Mouse (Mus musculus) gonadal fat pad, adult 2 months (tissue): ENCODE results near the gene Lrrc40. TPM values are rescaled to one million over a fixed set of nuclear protein-coding genes. Genes with fewer than 3 reads are reported as not detected.

Experiments used
- DNase-seq: peaks from one replicate; pipeline ENCODE4 v3.0.0-alpha.2; 2012; ENCODE audit warnings: low read depth
- polyA plus RNA-seq: library from polyadenylated mRNA; depleted of rRNA; stranded (reverse); fragments of >200 nt; gene quantifications from 2 replicates; pipeline ENCODE4 v1.2.3, GENCODE M21; 2012; rRNA removed

The Lrrc40 gene
- polyA plus RNA-seq: 7.0 and 7.9 TPM in 2 replicates

- no peak for DNase-seq
Measured at GRCm38 (mm10) chr3:158036329-158036988, at the start of gene Lrrc40, which contains the start of gene Srsf11. Gene Lrrc40 (plus strand): TSS chr3:158036662. Gene Srsf11 (minus strand): TSS chr3:158036639.

GRCm38 (mm10) chr3:157993322-157993721 lies 43.1 kb upstream of the Lrrc40 start:
- no peak for DNase-seq

- no peak for DNase-seq
Measured at GRCm38 (mm10) chr3:157995726-157996125, 40.7 kb upstream of the Lrrc40 start.

- no peak for DNase-seq
Measured at GRCm38 (mm10) chr3:157998742-157999369, 37.6 kb upstream of the Lrrc40 start.

GRCm38 (mm10) chr3:158008647-158009046 lies 27.8 kb upstream of the Lrrc40 start:
- DNase-seq: no peak

- no peak for DNase-seq
Measured at GRCm38 (mm10) chr3:158009762-158010320, 26.6 kb upstream of the Lrrc40 start.

- no peak for DNase-seq
Measured at GRCm38 (mm10) chr3:158031371-158031925, 5.0 kb upstream of the Lrrc40 start.

- DNase-seq: no peak
Measured at GRCm38 (mm10) chr3:158032106-158032505, 4.4 kb upstream of the Lrrc40 start.

- DNase-seq: no peak
Measured at GRCm38 (mm10) chr3:158035866-158036265, 596 bp upstream of the Lrrc40 start.

- DNase-seq: no peak
Measured at GRCm38 (mm10) chr3:158038106-158038505, 1.6 kb downstream of the Lrrc40 start.

- no peak for DNase-seq
Measured at GRCm38 (mm10) chr3:158040755-158041154, 4.3 kb downstream of the Lrrc40 start.

GRCm38 (mm10) chr3:158049508-158049907 lies 13.0 kb downstream of the Lrrc40 start:
- DNase-seq: no peak

- DNase-seq: no peak
Measured at GRCm38 (mm10) chr3:158060621-158061291, 24.3 kb downstream of the Lrrc40 start.

GRCm38 (mm10) chr3:158061811-158062523 lies 25.5 kb downstream of the Lrrc40 start:
- DNase-seq: peak; percentile 40

GRCm38 (mm10) chr3:158065256-158065655 lies 28.8 kb downstream of the Lrrc40 start:
- no peak for DNase-seq

- DNase-seq: no peak
Measured at GRCm38 (mm10) chr3:158067916-158068315, 31.5 kb downstream of the Lrrc40 start.

GRCm38 (mm10) chr3:158068613-158069263 lies 32.3 kb downstream of the Lrrc40 start:
- DNase-seq: no peak

GRCm38 (mm10) chr3:158075004-158075403 lies 38.5 kb downstream of the Lrrc40 start:
- no peak for DNase-seq

- no peak for DNase-seq
Measured at GRCm38 (mm10) chr3:158076685-158077379, 40.4 kb downstream of the Lrrc40 start.

GRCm38 (mm10) chr3:158077380-158077772 lies 40.9 kb downstream of the Lrrc40 start:
- DNase-seq: no peak
